Mouse (Mus musculus): ENCODE measurements around the gene Morn2. TPM values are rescaled to one million over a fixed set of nuclear protein-coding genes. Genes with fewer than 3 reads are reported as not detected.
A peak's percentile ranks its signal among the peaks of the same experiment; 100 is the strongest.

Morn2 gene
- 0.46 and 0.75 TPM in 2 replicates for polyA plus RNA-seq (2012; rRNA removed)

DNA sequence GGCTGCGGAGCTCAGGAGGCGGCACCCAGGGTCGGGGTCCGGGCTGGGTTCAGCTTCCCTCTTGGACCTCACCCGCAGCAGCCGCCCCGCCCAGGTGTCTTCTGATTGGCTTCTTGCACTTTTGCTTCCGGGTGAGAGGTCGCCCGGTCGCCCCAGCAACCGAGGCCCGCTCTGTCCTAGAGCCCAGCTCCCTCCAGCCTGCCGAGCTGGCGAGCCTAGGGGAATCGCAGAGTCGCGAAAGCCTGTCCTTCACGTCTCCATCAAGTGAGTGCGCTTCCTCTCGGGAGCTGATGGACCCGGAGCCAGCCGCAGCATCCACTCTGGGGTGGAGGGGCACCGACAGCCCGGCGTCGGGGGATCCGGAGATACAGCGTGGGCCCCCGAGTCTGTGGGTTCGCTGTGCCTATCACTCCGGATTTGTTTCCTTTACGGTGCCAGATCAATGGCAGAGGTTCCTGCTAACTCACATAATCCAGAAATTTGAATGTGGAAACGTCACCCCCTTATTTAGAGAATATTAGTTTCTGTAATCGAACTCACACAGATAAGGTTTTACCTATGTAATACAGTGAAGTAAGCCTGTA lies at the start of gene Morn2, which contains the start of gene Dhx57:
Morn2 (plus strand) TSS at position 130 of the 584 bp plus-strand sequence.
Dhx57 (minus strand) TSS at position 403 of the 584 bp plus-strand sequence.
- 2% methylated on average over 35 of the region's 35 CpGs for WGBS

DNA sequence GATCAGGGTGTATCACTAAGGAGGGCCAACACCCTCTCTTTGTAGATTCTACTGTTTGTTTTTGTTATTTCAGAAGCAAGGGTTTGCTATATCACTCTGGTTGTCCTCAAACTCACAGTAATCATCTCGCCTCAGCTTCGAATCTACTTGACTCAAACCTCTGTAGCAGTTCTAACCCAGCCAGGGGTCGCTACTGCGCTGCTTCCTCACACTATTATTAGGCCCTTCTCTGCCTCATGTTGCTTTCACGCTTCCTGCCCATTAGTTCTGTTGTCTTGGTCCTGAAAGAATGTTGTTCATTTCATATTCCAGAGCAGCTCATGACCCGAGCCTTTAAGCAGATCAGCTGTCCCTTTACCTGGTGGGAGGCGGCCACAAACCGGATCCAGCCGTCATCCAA lies 48.4 kb upstream of the Morn2 start:
- no peak for DNase-seq (ENCODE audit: low read depth in 1 of 2, low spot score in 2 of 2)
- Histone ChIP-seq H3K4me1 (ENCODE audit: control insufficient read depth, insufficient read depth, insufficient read length) (no peaks in the 10 kb centered on the region), H3K27me3 (ENCODE audit: control insufficient read depth, insufficient read depth, low read length) (no peaks in the 10 kb centered on the region), H3K27ac (ENCODE audit: insufficient read depth, low read length) (no peak overlapping the region), H3K36me3 (ENCODE audit: control insufficient read depth, insufficient read depth, low read length) (peaks cover 27% of the 10 kb centered on the region), H3K4me3 (ENCODE audit: extremely low read depth, insufficient read depth, insufficient read length) (no peak overlapping the region)
- WGBS: 91% methylated on average over 9 of the region's 9 CpGs
- TF ChIP-seq POLR2A (IDR thresholded peaks at IDR 0.05; ENCODE audit: low read depth, low read length) (no peak), CTCF (IDR thresholded peaks at IDR 0.05; ENCODE audit: extremely low read depth, insufficient read depth, insufficient read length, insufficient replicate concordance) (no peak)

More for the DNA sequence above, at the start of gene Morn2, which contains the start of gene Dhx57:
- TF ChIP-seq POLR2A (IDR thresholded peaks at IDR 0.05; ENCODE audit: low read depth, low read length) (peak; percentile 36), CTCF (IDR thresholded peaks at IDR 0.05; ENCODE audit: extremely low read depth, insufficient read depth, insufficient read length, insufficient replicate concordance) (no peak)
- Histone ChIP-seq H3K27me3 (ENCODE audit: control insufficient read depth, insufficient read depth, low read length) (no peaks in the 10 kb centered on the region), H3K36me3 (ENCODE audit: control insufficient read depth, insufficient read depth, low read length) (no peaks in the 10 kb centered on the region), H3K4me1 (ENCODE audit: control insufficient read depth, insufficient read depth, insufficient read length) (peaks cover 5% of the 10 kb centered on the region; the same call in 1 of the 2 replicates), H3K27ac (ENCODE audit: insufficient read depth, low read length) (peak within 1 kb of the TSS; percentile 79), H3K4me3 (ENCODE audit: extremely low read depth, insufficient read depth, insufficient read length) (peak within 1 kb of the TSS; percentile 97)
- peak; percentile 85 to 97 for DNase-seq (ENCODE audit: low read depth in 1 of 2, low spot score in 2 of 2)

DNA sequence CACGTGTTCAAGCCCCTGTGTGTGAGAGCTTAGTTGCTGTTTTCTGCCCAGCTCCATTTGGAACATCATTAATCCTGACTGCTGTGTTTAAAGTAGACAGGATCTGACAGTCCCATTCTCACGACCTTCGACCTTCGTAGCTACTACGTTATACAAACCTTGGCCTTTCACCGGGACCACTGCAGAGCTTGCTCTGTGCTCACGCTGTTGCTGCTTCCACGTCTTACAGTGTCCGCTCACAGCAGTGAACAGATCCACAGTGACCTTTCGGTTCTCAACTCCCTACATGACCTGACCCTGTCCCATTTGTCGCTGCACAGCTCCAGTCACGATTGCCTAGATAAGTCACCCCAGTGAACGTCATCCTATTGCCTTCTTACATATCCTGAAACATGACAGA lies 46.9 kb upstream of the Morn2 start:
- WGBS: 91% methylated on average over 13 of the region's 13 CpGs
- Histone ChIP-seq H3K4me1 (ENCODE audit: control insufficient read depth, insufficient read depth, insufficient read length) (no peaks in the 10 kb centered on the region), H3K4me3 (ENCODE audit: extremely low read depth, insufficient read depth, insufficient read length) (no peak overlapping the region), H3K27ac (ENCODE audit: insufficient read depth, low read length) (no peak overlapping the region), H3K27me3 (ENCODE audit: control insufficient read depth, insufficient read depth, low read length) (no peaks in the 10 kb centered on the region), H3K36me3 (ENCODE audit: control insufficient read depth, insufficient read depth, low read length) (peaks cover 31% of the 10 kb centered on the region)
- DNase-seq (ENCODE audit: low read depth in 1 of 2, low spot score in 2 of 2): no peak
- no peak for TF ChIP-seq CTCF (IDR thresholded peaks at IDR 0.05; ENCODE audit: extremely low read depth, insufficient read depth, insufficient read length, insufficient replicate concordance)
- TF ChIP-seq POLR2A (IDR thresholded peaks at IDR 0.05; ENCODE audit: low read depth, low read length): no peak

DNA sequence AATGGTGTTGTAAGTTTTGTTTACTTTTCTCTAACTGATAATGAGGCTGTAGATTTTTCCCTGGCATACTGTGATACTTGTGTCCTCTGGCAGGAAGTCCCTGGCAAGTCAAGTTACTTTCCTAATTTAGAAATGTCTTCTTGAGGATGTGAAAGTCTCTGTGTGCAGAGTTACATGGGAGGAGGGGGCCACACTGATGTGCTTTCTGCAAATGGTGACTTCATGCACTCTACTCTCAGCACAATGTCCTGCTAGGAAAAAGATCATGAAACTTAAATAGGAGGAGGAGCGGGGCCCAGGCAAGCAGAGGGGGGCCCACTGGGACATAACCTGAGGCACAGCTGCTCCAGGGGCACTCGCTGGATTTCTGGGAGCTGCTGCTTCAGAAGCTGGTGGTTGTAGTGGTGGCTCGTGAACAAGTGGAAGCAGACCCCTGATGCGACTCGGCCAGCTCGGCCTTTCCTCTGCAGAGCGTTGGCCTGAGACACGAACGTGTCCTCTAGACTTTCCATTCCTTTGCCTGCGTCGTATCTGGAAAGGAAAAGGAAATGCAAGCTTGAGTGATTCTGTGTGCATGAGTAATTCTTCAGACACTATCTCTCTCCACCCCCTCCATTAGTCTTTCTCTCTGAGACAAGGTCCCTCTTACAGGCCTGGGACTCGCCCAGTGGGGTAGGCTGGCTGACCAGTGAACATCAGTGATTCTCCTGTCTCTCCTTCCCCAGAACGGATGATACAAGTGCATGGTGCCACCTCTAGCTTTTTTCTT lies 37.1 kb upstream of the Morn2 start:
- H3K27ac ChIP-seq (ENCODE audit: insufficient read depth, low read length): peak overlapping the region; percentile 36; the same call in 1 of the 2 replicates
- H3K27me3 ChIP-seq (ENCODE audit: control insufficient read depth, insufficient read depth, low read length): no peaks in the 10 kb centered on the region
- H3K36me3 ChIP-seq (ENCODE audit: control insufficient read depth, insufficient read depth, low read length): peaks cover 39% of the 10 kb centered on the region
- TF ChIP-seq CTCF (IDR thresholded peaks at IDR 0.05; ENCODE audit: extremely low read depth, insufficient read depth, insufficient read length, insufficient replicate concordance) (no peak), POLR2A (IDR thresholded peaks at IDR 0.05; ENCODE audit: low read depth, low read length) (no peak)
- no peak overlapping the region for H3K4me3 ChIP-seq (ENCODE audit: extremely low read depth, insufficient read depth, insufficient read length)
- DNase-seq (ENCODE audit: low read depth in 1 of 2, low spot score in 2 of 2): no peak
- H3K4me1 ChIP-seq (ENCODE audit: control insufficient read depth, insufficient read depth, insufficient read length): peaks cover 4% of the 10 kb centered on the region; the same call in 1 of the 2 replicates
- 36% methylated on average over 13 of the region's 13 CpGs for WGBS

DNA sequence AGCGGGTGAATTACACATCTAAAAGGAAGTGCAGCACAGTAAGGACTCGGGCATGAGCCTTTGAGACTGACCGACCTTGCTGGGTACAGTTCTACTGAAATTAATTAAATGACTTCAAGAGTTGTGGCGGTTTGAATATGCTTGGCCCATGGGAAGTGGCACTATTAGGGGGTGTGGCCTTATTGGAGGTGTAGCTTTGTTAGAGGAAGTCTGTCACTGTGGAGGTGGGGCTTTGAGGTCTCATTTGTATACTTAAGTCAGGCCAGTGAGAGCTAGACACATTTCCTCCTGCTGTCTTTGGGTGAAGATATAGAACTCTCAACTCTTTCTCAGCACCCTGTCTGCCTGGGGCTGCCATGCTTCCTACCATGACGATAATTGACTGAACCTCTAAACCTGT lies 35.6 kb upstream of the Morn2 start:
- 95% methylated on average over 5 of the region's 5 CpGs for WGBS
- Histone ChIP-seq H3K36me3 (ENCODE audit: control insufficient read depth, insufficient read depth, low read length) (peaks cover 39% of the 10 kb centered on the region), H3K27me3 (ENCODE audit: control insufficient read depth, insufficient read depth, low read length) (no peaks in the 10 kb centered on the region), H3K4me1 (ENCODE audit: control insufficient read depth, insufficient read depth, insufficient read length) (peaks cover 4% of the 10 kb centered on the region; the same call in 1 of the 2 replicates), H3K27ac (ENCODE audit: insufficient read depth, low read length) (no peak overlapping the region), H3K4me3 (ENCODE audit: extremely low read depth, insufficient read depth, insufficient read length) (no peak overlapping the region)
- TF ChIP-seq CTCF (IDR thresholded peaks at IDR 0.05; ENCODE audit: extremely low read depth, insufficient read depth, insufficient read length, insufficient replicate concordance) (no peak), POLR2A (IDR thresholded peaks at IDR 0.05; ENCODE audit: low read depth, low read length) (no peak)
- DNase-seq (ENCODE audit: low read depth in 1 of 2, low spot score in 2 of 2): no peak

DNA sequence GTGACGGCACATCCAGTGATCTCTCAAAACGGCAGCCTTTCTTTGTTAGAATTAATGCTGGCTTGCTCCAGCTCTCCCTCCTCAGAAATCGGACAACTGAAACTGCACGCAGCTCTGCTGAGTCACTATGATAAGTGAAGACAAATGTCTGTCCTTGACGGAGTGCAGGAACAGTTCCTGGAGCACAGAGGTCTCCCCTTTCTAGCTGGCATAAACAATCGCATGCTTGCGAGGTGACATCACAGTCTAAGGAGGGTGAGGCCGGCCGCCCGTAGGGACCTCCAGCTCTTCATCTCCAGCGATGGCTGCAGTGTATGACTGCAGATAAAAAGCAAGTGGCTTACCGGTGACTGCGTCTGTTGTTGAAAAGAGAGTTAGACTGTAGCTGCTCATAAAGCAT lies 34.8 kb upstream of the Morn2 start:
- peaks cover 37% of the 10 kb centered on the region for H3K36me3 ChIP-seq (ENCODE audit: control insufficient read depth, insufficient read depth, low read length)
- no peak overlapping the region for H3K27ac ChIP-seq (ENCODE audit: insufficient read depth, low read length)
- no peak overlapping the region for H3K4me3 ChIP-seq (ENCODE audit: extremely low read depth, insufficient read depth, insufficient read length)
- DNase-seq (ENCODE audit: low read depth in 1 of 2, low spot score in 2 of 2): no peak
- peaks cover 4% of the 10 kb centered on the region; the same call in 1 of the 2 replicates for H3K4me1 ChIP-seq (ENCODE audit: control insufficient read depth, insufficient read depth, insufficient read length)
- no peaks in the 10 kb centered on the region for H3K27me3 ChIP-seq (ENCODE audit: control insufficient read depth, insufficient read depth, low read length)
- no peak for TF ChIP-seq POLR2A (IDR thresholded peaks at IDR 0.05; ENCODE audit: low read depth, low read length)
- no peak for TF ChIP-seq CTCF (IDR thresholded peaks at IDR 0.05; ENCODE audit: extremely low read depth, insufficient read depth, insufficient read length, insufficient replicate concordance)
- WGBS: 89% methylated on average over 13 of the region's 13 CpGs

Measured in spleen, adult 2 months (tissue).